Mouse (Mus musculus): ENCODE measurements around the gene Cep112. TPM values are rescaled to one million over a fixed set of nuclear protein-coding genes. Genes with fewer than 3 reads are reported as not detected.

The Cep112 gene
- polyA plus RNA-seq, 1 experiment: 0.97 TPM

- Histone ChIP-seq H3K79me2 (ENCODE audit: control insufficient read depth, insufficient read depth) (no peaks in the 10 kb centered on the region), H3K4me3 (ENCODE audit: insufficient read depth, poor library complexity, severe bottlenecking) (no peak overlapping the region), H3ac (ENCODE audit: control insufficient read depth, insufficient read length, low read depth) (no peak overlapping the region), H3K27me3 (ENCODE audit: control insufficient read depth, insufficient read depth, insufficient read length) (no peaks in the 10 kb centered on the region), H3K36me3 (ENCODE audit: control insufficient read depth, insufficient read depth) (no peaks in the 10 kb centered on the region), H3K79me3 (ENCODE audit: low read depth) (no peaks in the 10 kb centered on the region)
- TF ChIP-seq MAX (IDR thresholded peaks at IDR 0.05) (no peak), FOSL1 (IDR thresholded peaks at IDR 0.05; ENCODE audit: insufficient read depth, low read length, poor library complexity, severe bottlenecking) (no peak), CTCF (IDR thresholded peaks at IDR 0.05; ENCODE audit: control insufficient read depth, insufficient read depth, insufficient read length) (no peak), MYOD1 (IDR thresholded peaks at IDR 0.05; ENCODE audit: control insufficient read depth, insufficient read length, low read depth) (no peak)
Measured at GRCm38 (mm10) chr11:108606036-108606435, 181.0 kb downstream of the Cep112 start.

GRCm38 (mm10) chr11:108606836-108607235 lies 181.8 kb downstream of the Cep112 start:
- Histone ChIP-seq H3ac (ENCODE audit: control insufficient read depth, insufficient read length, low read depth) (no peak overlapping the region), H3K36me3 (ENCODE audit: control insufficient read depth, insufficient read depth) (no peaks in the 10 kb centered on the region), H3K4me3 (ENCODE audit: insufficient read depth, poor library complexity, severe bottlenecking) (no peak overlapping the region), H3K27me3 (ENCODE audit: control insufficient read depth, insufficient read depth, insufficient read length) (no peaks in the 10 kb centered on the region), H3K79me2 (ENCODE audit: control insufficient read depth, insufficient read depth) (no peaks in the 10 kb centered on the region), H3K79me3 (ENCODE audit: low read depth) (no peaks in the 10 kb centered on the region)
- TF ChIP-seq MAX (IDR thresholded peaks at IDR 0.05) (no peak), USF1 (IDR thresholded peaks at IDR 0.05; ENCODE audit: low read depth) (no peak), CTCF (IDR thresholded peaks at IDR 0.05; ENCODE audit: control insufficient read depth, insufficient read depth, insufficient read length) (no peak), FOSL1 (IDR thresholded peaks at IDR 0.05; ENCODE audit: insufficient read depth, low read length, poor library complexity, severe bottlenecking) (no peak), MYOD1 (IDR thresholded peaks at IDR 0.05; ENCODE audit: control insufficient read depth, insufficient read length, low read depth) (no peak), MYOG (IDR thresholded peaks at IDR 0.05; ENCODE audit: control insufficient read depth, extremely low read depth, insufficient read length) (no peak), CEBPB (IDR thresholded peaks at IDR 0.05; ENCODE audit: low read depth) (no peak)

GRCm38 (mm10) chr11:108620628-108621433 lies 195.8 kb downstream of the Cep112 start:
- Histone ChIP-seq H3K27me3 (ENCODE audit: control insufficient read depth, insufficient read depth, insufficient read length) (no peaks in the 10 kb centered on the region), H3K36me3 (ENCODE audit: control insufficient read depth, insufficient read depth) (no peaks in the 10 kb centered on the region), H3ac (ENCODE audit: control insufficient read depth, insufficient read length, low read depth) (no peak overlapping the region), H3K79me3 (ENCODE audit: low read depth) (no peaks in the 10 kb centered on the region), H3K4me3 (ENCODE audit: insufficient read depth, poor library complexity, severe bottlenecking) (no peak overlapping the region), H3K79me2 (ENCODE audit: control insufficient read depth, insufficient read depth) (no peaks in the 10 kb centered on the region)
- TF ChIP-seq USF1 (IDR thresholded peaks at IDR 0.05; ENCODE audit: low read depth) (no peak), FOSL1 (IDR thresholded peaks at IDR 0.05; ENCODE audit: insufficient read depth, low read length, poor library complexity, severe bottlenecking) (no peak), MYOG (IDR thresholded peaks at IDR 0.05; ENCODE audit: control insufficient read depth, extremely low read depth, insufficient read length) (no peak), CTCF (IDR thresholded peaks at IDR 0.05; ENCODE audit: control insufficient read depth, insufficient read depth, insufficient read length) (no peak), MYOD1 (IDR thresholded peaks at IDR 0.05; ENCODE audit: control insufficient read depth, insufficient read length, low read depth) (no peak), MAX (IDR thresholded peaks at IDR 0.05) (no peak), CEBPB (IDR thresholded peaks at IDR 0.05; ENCODE audit: low read depth) (no peak)

- TF ChIP-seq MYOD1 (IDR thresholded peaks at IDR 0.05; ENCODE audit: control insufficient read depth, insufficient read length, low read depth): no peak
- no peak for TF ChIP-seq MAX (IDR thresholded peaks at IDR 0.05)
- no peak for TF ChIP-seq CEBPB (IDR thresholded peaks at IDR 0.05; ENCODE audit: low read depth)
- TF ChIP-seq MYOG (IDR thresholded peaks at IDR 0.05; ENCODE audit: control insufficient read depth, extremely low read depth, insufficient read length): no peak
- TF ChIP-seq CTCF (IDR thresholded peaks at IDR 0.05; ENCODE audit: control insufficient read depth, insufficient read depth, insufficient read length): no peak
- TF ChIP-seq FOSL1 (IDR thresholded peaks at IDR 0.05; ENCODE audit: insufficient read depth, low read length, poor library complexity, severe bottlenecking): no peak
- TF ChIP-seq USF1 (IDR thresholded peaks at IDR 0.05; ENCODE audit: low read depth): no peak
- Histone ChIP-seq H3K79me3 (ENCODE audit: low read depth) (no peaks in the 10 kb centered on the region), H3ac (ENCODE audit: control insufficient read depth, insufficient read length, low read depth) (no peak overlapping the region), H3K79me2 (ENCODE audit: control insufficient read depth, insufficient read depth) (no peaks in the 10 kb centered on the region), H3K4me3 (ENCODE audit: insufficient read depth, poor library complexity, severe bottlenecking) (no peak overlapping the region), H3K36me3 (ENCODE audit: control insufficient read depth, insufficient read depth) (no peaks in the 10 kb centered on the region), H3K27me3 (ENCODE audit: control insufficient read depth, insufficient read depth, insufficient read length) (no peaks in the 10 kb centered on the region)
Measured at GRCm38 (mm10) chr11:108621434-108621901, 196.5 kb downstream of the Cep112 start.

- H3ac ChIP-seq (ENCODE audit: control insufficient read depth, insufficient read length, low read depth): no peak overlapping the region
- H3K79me3 ChIP-seq (ENCODE audit: low read depth): no peaks in the 10 kb centered on the region
- no peaks in the 10 kb centered on the region for H3K36me3 ChIP-seq (ENCODE audit: control insufficient read depth, insufficient read depth)
- no peaks in the 10 kb centered on the region for H3K79me2 ChIP-seq (ENCODE audit: control insufficient read depth, insufficient read depth)
- TF ChIP-seq MAX (IDR thresholded peaks at IDR 0.05) (no peak), FOSL1 (IDR thresholded peaks at IDR 0.05; ENCODE audit: insufficient read depth, low read length, poor library complexity, severe bottlenecking) (no peak), CTCF (IDR thresholded peaks at IDR 0.05; ENCODE audit: control insufficient read depth, insufficient read depth, insufficient read length) (no peak), CEBPB (IDR thresholded peaks at IDR 0.05; ENCODE audit: low read depth) (no peak), MYOG (IDR thresholded peaks at IDR 0.05; ENCODE audit: control insufficient read depth, extremely low read depth, insufficient read length) (no peak), MYOD1 (IDR thresholded peaks at IDR 0.05; ENCODE audit: control insufficient read depth, insufficient read length, low read depth) (no peak), USF1 (IDR thresholded peaks at IDR 0.05; ENCODE audit: low read depth) (no peak)
- no peak overlapping the region for H3K4me3 ChIP-seq (ENCODE audit: insufficient read depth, poor library complexity, severe bottlenecking)
- no peaks in the 10 kb centered on the region for H3K27me3 ChIP-seq (ENCODE audit: control insufficient read depth, insufficient read depth, insufficient read length)
Measured at GRCm38 (mm10) chr11:108625546-108626232, 200.7 kb downstream of the Cep112 start.
